Mouse (Mus musculus) kidney, embryonic 16.5 days (tissue): Measurements from ENCODE around the gene Nup107. TPM values are rescaled to one million over a fixed set of nuclear protein-coding genes. Genes with fewer than 3 reads are reported as not detected.
"Not testable (repeated sequence)": the region's sequence is repeated elsewhere in the genome, so short reads cannot be mapped to it uniquely, and the experiment has no call there.

Experiments
- ATAC-seq: fragments of 200-750 bp; cut with Nextera tagmentation; 2 replicates; pipeline ENCODE4 v1.8.0; 2017; ENCODE audit warnings: moderate TSS enrichment; ENCODE audit not compliant: low FRiP score, low TSS enrichment
- H3K27ac ChIP-seq: fragments of 300-500 bp; sonication (generic); 2 replicates; pipeline ENCODE4 v1.5.1; 2014; ENCODE audit warnings: low read length
- H3K27me3 ChIP-seq: fragments of 300-500 bp; sonication (generic); 2 replicates; pipeline ENCODE4 v1.6.1; 2014; ENCODE audit warnings: low read length, control low read depth, mixed read lengths; ENCODE audit not compliant: insufficient read depth
- H3K36me3 ChIP-seq: fragments of 300-500 bp; sonication (generic); 2 replicates; pipeline ENCODE4 v1.6.1; 2014; ENCODE audit warnings: low read length, control low read depth, mixed read lengths; ENCODE audit not compliant: insufficient read depth
- H3K4me1 ChIP-seq: fragments of 300-500 bp; sonication (generic); 2 replicates; pipeline ENCODE4 v1.6.1; 2014; ENCODE audit warnings: low read length, control low read depth, mixed read lengths; ENCODE audit not compliant: insufficient read depth
- H3K4me2 ChIP-seq: fragments of 300-500 bp; sonication (generic); replicated peaks from 2 replicates; pipeline ENCODE4 v1.6.1; 2014; ENCODE audit warnings: low read depth, low read length
- H3K4me3 ChIP-seq: fragments of 300-500 bp; sonication (generic); 2 replicates; pipeline ENCODE4 v1.5.1; 2014; ENCODE audit warnings: mild to moderate bottlenecking, low read length
- H3K9ac ChIP-seq: fragments of 300-500 bp; sonication (generic); replicated peaks from 2 replicates; pipeline ENCODE4 v1.6.1; 2014; ENCODE audit warnings: low read length
- H3K9me3 ChIP-seq: fragments of 300-500 bp; sonication (generic); 2 replicates; pipeline ENCODE4 v1.6.1; 2016; ENCODE audit warnings: low read length, control low read depth
- WGBS: fragments of 180-500 bp; shearing (Covaris S2); extraction: QIAGEN DNeasy Blood & Tissue Kit; methylation state at CpG from one replicate; pipeline ENCODE4 v1.1.7; 2014; 5-methylcytosine and 5-hydroxymethylcytosine counted together
- polyA plus RNA-seq: library from polyadenylated mRNA; unstranded; fragments of >200 nt; fragmentation: Nextera tagmentation; extraction: Ambion mirVana; gene quantifications from 2 replicates; pipeline ENCODE4 v1.2.1, GENCODE M21; 2015

The Nup107 gene
- polyA plus RNA-seq, 1 experiment from 2014 or later: 64.8 TPM

- H3K27me3 ChIP-seq: no peaks in the 10 kb centered on the region
- no peak for ATAC-seq
- H3K27ac ChIP-seq: no peak overlapping the region
- H3K4me3 ChIP-seq: no peak overlapping the region
- H3K9me3 ChIP-seq: no peaks in the 10 kb centered on the region
- H3K4me1 ChIP-seq: peaks cover 7% of the 10 kb centered on the region
- H3K9ac ChIP-seq: no peak overlapping the region
- 97% methylated on average over 10 of the region's 10 CpGs for WGBS
- H3K36me3 ChIP-seq: peaks cover 21% of the 10 kb centered on the region
- H3K4me2 ChIP-seq: no peak overlapping the region
Observed at GRCm38 (mm10) chr10:117740171-117740570, 52.3 kb downstream of the Nup107 start.

- peaks cover 3% of the 10 kb centered on the region; the same call in 1 of the 2 replicates for H3K4me1 ChIP-seq
- H3K27me3 ChIP-seq: no peaks in the 10 kb centered on the region
- H3K9me3 ChIP-seq: no peaks in the 10 kb centered on the region
- H3K27ac ChIP-seq: no peak overlapping the region
- WGBS: 95% methylated on average over 6 of the region's 6 CpGs
- no peak for ATAC-seq
- no peak overlapping the region for H3K9ac ChIP-seq
- H3K4me3 ChIP-seq: no peak overlapping the region
- H3K36me3 ChIP-seq: peaks cover 21% of the 10 kb centered on the region
- no peak overlapping the region for H3K4me2 ChIP-seq
Observed at GRCm38 (mm10) chr10:117739648-117739948, 52.9 kb downstream of the Nup107 start.

DNA sequence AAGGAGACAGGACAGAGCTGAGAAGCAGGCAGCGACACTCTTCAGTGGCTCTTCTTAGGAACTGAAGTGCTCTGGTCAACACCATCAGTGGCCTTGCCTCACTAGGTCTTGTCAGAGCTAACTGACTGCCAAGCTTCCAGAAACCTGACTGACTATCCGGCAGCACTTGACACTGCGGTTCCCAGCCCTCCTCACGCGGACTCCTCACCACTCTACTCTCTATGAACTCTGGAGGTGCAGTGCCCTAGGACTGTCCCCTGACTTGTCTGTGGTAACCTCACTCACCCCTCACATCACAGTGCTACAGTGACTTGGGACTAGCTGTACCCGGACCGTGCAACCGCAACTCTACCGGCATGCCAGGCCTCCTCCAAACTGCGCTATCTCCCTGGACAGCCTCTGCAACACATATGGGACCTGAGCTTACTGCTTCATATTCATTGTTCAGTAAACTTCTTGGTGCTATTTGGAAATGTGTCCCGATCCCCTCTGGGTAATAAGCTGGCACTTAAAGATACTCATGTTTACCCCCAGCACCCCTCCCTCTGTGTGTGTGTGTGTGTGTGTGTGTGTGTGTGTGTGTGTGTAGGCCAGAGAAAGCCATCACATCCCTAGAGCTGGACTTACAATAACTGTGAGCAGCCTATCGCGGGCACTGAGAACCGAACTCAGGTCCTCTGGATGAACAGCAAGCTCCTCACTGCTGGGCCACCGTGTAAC, 53.4 kb downstream of the Nup107 start:
- no peak; the same call in 1 of the 2 replicates for ATAC-seq
- WGBS: 93% methylated on average over 15 of the region's 15 CpGs
- H3K4me1 ChIP-seq: peaks cover under 1% of the 10 kb centered on the region; the same call in 1 of the 2 replicates

GRCm38 (mm10) chr10:117738140-117738921, 54.2 kb downstream of the Nup107 start:
- 92% methylated on average over 13 of the region's 13 CpGs for WGBS
- Histone ChIP-seq H3K4me2 (no peak overlapping the region), H3K36me3 (peaks cover 18% of the 10 kb centered on the region), H3K4me3 (no peak overlapping the region), H3K9me3 (no peaks in the 10 kb centered on the region), H3K4me1 (no peaks in the 10 kb centered on the region), H3K27ac (no peak overlapping the region), H3K27me3 (no peaks in the 10 kb centered on the region), H3K9ac (no peak overlapping the region)
- ATAC-seq: no peak

More for the DNA sequence above, 53.4 kb downstream of the Nup107 start:
- Histone ChIP-seq H3K9me3 (no peaks in the 10 kb centered on the region), H3K27ac (no peak overlapping the region), H3K36me3 (peaks cover 19% of the 10 kb centered on the region), H3K9ac (no peak overlapping the region), H3K4me2 (no peak overlapping the region), H3K4me3 (no peak overlapping the region), H3K27me3 (no peaks in the 10 kb centered on the region)

DNA sequence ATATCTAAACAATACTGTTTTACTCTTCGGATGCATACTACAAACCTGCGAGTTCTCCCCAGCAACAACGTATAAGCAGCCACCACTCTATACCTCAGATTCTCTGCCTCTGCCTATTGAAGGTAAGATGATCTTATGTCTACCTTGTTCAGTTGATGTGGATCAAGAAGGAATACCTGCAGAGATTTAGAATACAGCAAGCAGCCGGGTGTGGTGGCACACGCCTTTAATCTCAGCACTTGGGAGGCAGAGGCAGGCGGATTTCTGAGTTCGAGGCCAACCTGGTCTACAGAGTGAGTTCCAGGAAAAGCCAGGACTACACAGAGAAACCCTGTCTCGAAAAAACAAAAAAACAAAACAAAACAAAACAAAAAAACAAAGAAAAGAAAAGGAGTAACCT, 55.0 kb downstream of the Nup107 start:
- 95% methylated on average over 8 of the region's 8 CpGs for WGBS
- not testable (repeated sequence) for ATAC-seq, H3K27ac ChIP-seq

DNA sequence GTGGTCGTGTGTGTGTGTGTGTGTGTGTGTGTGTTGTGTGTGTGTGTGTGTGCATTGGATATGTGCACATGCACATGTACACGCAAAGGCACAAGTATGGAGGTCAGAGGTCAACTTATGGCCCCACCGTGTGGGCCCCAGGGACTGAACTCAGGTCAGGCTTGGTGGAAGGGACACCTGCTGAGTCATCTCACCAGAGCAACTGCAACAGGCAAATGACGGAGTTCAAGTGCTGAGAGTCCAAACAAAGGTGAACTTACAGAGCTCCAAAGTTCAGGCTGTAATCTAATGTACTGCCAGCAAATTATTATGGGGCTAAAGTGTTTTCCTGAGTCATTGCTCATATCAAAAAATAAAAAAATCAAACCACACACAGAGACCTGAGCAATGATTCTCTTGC, 55.4 kb downstream of the Nup107 start:
- H3K9ac ChIP-seq: no peak overlapping the region
- H3K4me2 ChIP-seq: no peak overlapping the region
- peaks cover 18% of the 10 kb centered on the region for H3K36me3 ChIP-seq
- H3K27ac ChIP-seq: no peak overlapping the region
- H3K4me3 ChIP-seq: no peak overlapping the region
- H3K9me3 ChIP-seq: no peaks in the 10 kb centered on the region
- H3K27me3 ChIP-seq: no peaks in the 10 kb centered on the region
- no peak for ATAC-seq
- no peaks in the 10 kb centered on the region for H3K4me1 ChIP-seq
- WGBS: 69% methylated on average over 4 of the region's 4 CpGs

More for the DNA sequence above, 55.0 kb downstream of the Nup107 start:
- not testable (repeated sequence) for H3K4me3 ChIP-seq, H3K4me2 ChIP-seq, H3K9me3 ChIP-seq, H3K4me1 ChIP-seq, H3K9ac ChIP-seq, H3K27me3 ChIP-seq
- peaks cover 18% of the 10 kb centered on the region for H3K36me3 ChIP-seq

- no peak overlapping the region for H3K9ac ChIP-seq
- no peak for ATAC-seq
- no peaks in the 10 kb centered on the region for H3K4me1 ChIP-seq
- no peak overlapping the region for H3K4me3 ChIP-seq
- peaks cover 18% of the 10 kb centered on the region for H3K36me3 ChIP-seq
- H3K4me2 ChIP-seq: no peak overlapping the region
- no peak overlapping the region for H3K27ac ChIP-seq
- H3K9me3 ChIP-seq: no peaks in the 10 kb centered on the region
- WGBS: 89% methylated on average over 5 of the region's 5 CpGs
- no peaks in the 10 kb centered on the region for H3K27me3 ChIP-seq
Observed at GRCm38 (mm10) chr10:117736573-117736972, 55.9 kb downstream of the Nup107 start.

DNA sequence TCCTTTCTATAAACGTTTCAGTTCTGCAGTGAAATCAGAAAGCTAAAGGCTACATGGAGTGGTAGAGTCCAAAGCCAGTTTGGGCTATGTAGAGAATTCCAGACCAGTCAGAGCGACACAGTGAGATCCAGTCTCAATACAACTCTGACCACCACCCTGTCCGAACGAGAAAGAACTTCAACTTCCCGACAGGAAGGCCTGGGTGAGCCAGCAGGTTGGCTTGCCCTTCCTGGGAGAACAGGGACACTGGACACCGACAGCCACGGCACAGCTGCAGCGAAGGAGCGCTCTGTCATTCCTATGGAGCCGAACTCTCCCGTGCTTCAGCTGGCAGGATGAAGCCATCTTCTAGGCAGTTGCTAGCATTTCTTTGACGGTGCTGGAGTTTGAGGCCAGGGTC, 57.1 kb downstream of the Nup107 start:
- not testable (repeated sequence) for H3K9me3 ChIP-seq, H3K27me3 ChIP-seq, H3K27ac ChIP-seq, ATAC-seq, H3K9ac ChIP-seq, H3K4me1 ChIP-seq, H3K4me3 ChIP-seq, H3K4me2 ChIP-seq
- peaks cover 12% of the 10 kb centered on the region for H3K36me3 ChIP-seq
- 91% methylated on average over 11 of the region's 12 CpGs for WGBS

- H3K27me3 ChIP-seq, H3K9me3 ChIP-seq: not testable (repeated sequence)
- 81% methylated on average over 9 of the region's 10 CpGs for WGBS
Observed at GRCm38 (mm10) chr10:117734104-117734852, 58.2 kb downstream of the Nup107 start.

More at GRCm38 (mm10) chr10:117734104-117734852, 58.2 kb downstream of the Nup107 start:
- not testable (repeated sequence) for H3K4me2 ChIP-seq, ATAC-seq, H3K27ac ChIP-seq, H3K36me3 ChIP-seq, H3K4me3 ChIP-seq, H3K4me1 ChIP-seq, H3K9ac ChIP-seq
